Mouse (Mus musculus) embryo, embryonic 11.5 days (tissue): ENCODE measurements around the gene Gm4836.
"Not testable (repeated sequence)": the region's sequence is repeated elsewhere in the genome, so short reads cannot be mapped to it uniquely, and the experiment has no call there.

Experiments
- DNase-seq: peaks from one replicate; pipeline ENCODE4 v3.0.0-alpha.2; 2012; ENCODE audit warnings: low read depth, low spot score

Gene Gm4836

GRCm38 (mm10) chrX:28293532-28293931 is at the start of gene Gm4836:
Gm4836 (minus strand) TSS chrX:28293632.
- not testable (repeated sequence) for DNase-seq
